Mouse (Mus musculus): ENCODE measurements around the gene Kcna6. TPM values are rescaled to one million over a fixed set of nuclear protein-coding genes. Genes with fewer than 3 reads are reported as not detected.
A peak's percentile ranks its signal among the peaks of the same experiment; 100 is the strongest.

Gene Kcna6
- polyA plus RNA-seq, 2 experiments from 2014 or later: not detected

GRCm38 (mm10) chr6:126735806-126736205 lies 4.7 kb downstream of the Kcna6 start:
- ATAC-seq: no peak

GRCm38 (mm10) chr6:126732645-126733044 lies 7.8 kb downstream of the Kcna6 start:
- no peak for ATAC-seq

GRCm38 (mm10) chr6:126728803-126729202 lies 11.7 kb downstream of the Kcna6 start:
- ATAC-seq: no peak

- no peak for ATAC-seq
These were observed 21.9 kb downstream of the Kcna6 start for GRCm38 (mm10) chr6:126718423-126719087.

GRCm38 (mm10) chr6:126712531-126712930 lies 27.9 kb downstream of the Kcna6 start:
- no peak for ATAC-seq

GRCm38 (mm10) chr6:126705936-126706335 lies 34.5 kb downstream of the Kcna6 start:
- no peak for ATAC-seq

- ATAC-seq: no peak
These were observed 36.0 kb downstream of the Kcna6 start for GRCm38 (mm10) chr6:126704430-126704829.

GRCm38 (mm10) chr6:126702116-126702515 lies 38.4 kb downstream of the Kcna6 start:
- ATAC-seq: peak; percentile 36

GRCm38 (mm10) chr6:126701196-126701595 lies 39.3 kb downstream of the Kcna6 start:
- no peak for ATAC-seq

GRCm38 (mm10) chr6:126699995-126700394 lies 40.5 kb downstream of the Kcna6 start:
- ATAC-seq: no peak

- no peak for ATAC-seq
These were observed 53.4 kb downstream of the Kcna6 start for GRCm38 (mm10) chr6:126687120-126687519.

- no peak for ATAC-seq
These were observed 55.3 kb downstream of the Kcna6 start for GRCm38 (mm10) chr6:126685135-126685534.

GRCm38 (mm10) chr6:126678961-126679360 lies 61.5 kb downstream of the Kcna6 start:
- no peak for ATAC-seq

GRCm38 (mm10) chr6:126667001-126667400 lies 73.5 kb downstream of the Kcna6 start:
- ATAC-seq: no peak

GRCm38 (mm10) chr6:126666091-126666490 lies 74.4 kb downstream of the Kcna6 start:
- no peak for ATAC-seq

GRCm38 (mm10) chr6:126664569-126664968 lies 75.9 kb downstream of the Kcna6 start:
- ATAC-seq: no peak

Other genes with a start within 250 kb of the Kcna6 start
- gene Kcna5, start 205.3 kb downstream of the Kcna6 start, polyA plus RNA-seq (2017; shearing (Covaris generic)): not detected
- gene Kcna1, start 94.3 kb downstream of the Kcna6 start, polyA plus RNA-seq (2017; shearing (Covaris generic)): under 1 TPM in 1 of 2 experiments, not detected in 1; 0.13 TPM
- gene Ndufa9, start 108.5 kb upstream of the Kcna6 start, polyA plus RNA-seq (2017; shearing (Covaris generic)): 100 to 1,000 TPM; 160 to 212 TPM
- not detected for gene Akap3, start 112.4 kb upstream of the Kcna6 start, polyA plus RNA-seq (2017; shearing (Covaris generic))
- gene Dyrk4, start 181.2 kb upstream of the Kcna6 start, polyA plus RNA-seq (2017; shearing (Covaris generic)): under 1 TPM in 1 of 2 experiments, not detected in 1; 0.23 TPM
- gene Rad51ap1, start 198.9 kb upstream of the Kcna6 start, polyA plus RNA-seq (2017; shearing (Covaris generic)): 10 to 100 TPM; 10.9 to 19.8 TPM
- gene D6Wsu163e, start 199.3 kb upstream of the Kcna6 start, polyA plus RNA-seq (2017; shearing (Covaris generic)): 10 to 100 TPM in 1 of 2 experiments, 1 to 10 TPM in 1; 9.8 to 11.2 TPM